Mouse (Mus musculus): Measurements from ENCODE around the gene Pnpla2. TPM values are rescaled to one million over a fixed set of nuclear protein-coding genes. Genes with fewer than 3 reads are reported as not detected.

The Pnpla2 gene
- polyA plus RNA-seq, 1 experiment from 2014 or later = 28.3 TPM

GRCm38 (mm10) chr7:141460391-141461113 lies 5.6 kb downstream of the Pnpla2 start, which contains the start of gene Cracr2b:
Cracr2b (plus strand) TSS chr7:141461094.
- Histone ChIP-seq H3K27me3 (ENCODE audit: insufficient read depth, poor library complexity, severe bottlenecking) (peaks cover 82% of the 10 kb centered on the region), H3K9me3 (no peaks in the 10 kb centered on the region), H3K4me1 (peaks cover 59% of the 10 kb centered on the region), H3K4me3 (peak within 1 kb of the TSS; percentile 67), H3K36me3 (peaks cover 25% of the 10 kb centered on the region), H3K27ac (peak within 1 kb of the TSS; percentile 85)
- no peak for DNase-seq (ENCODE audit: low spot score)
- WGBS = 67% methylated on average over 15 of the region's 15 CpGs

GRCm38 (mm10) chr7:141461521-141462332 lies 6.7 kb downstream of the Pnpla2 start:
- Histone ChIP-seq H3K36me3 (peaks cover 25% of the 10 kb centered on the region), H3K27me3 (ENCODE audit: insufficient read depth, poor library complexity, severe bottlenecking) (peaks cover 93% of the 10 kb centered on the region), H3K4me3 (peak overlapping the region; percentile 67), H3K9me3 (no peaks in the 10 kb centered on the region), H3K27ac (peak overlapping the region; percentile 85), H3K4me1 (peaks cover 58% of the 10 kb centered on the region)
- 2% methylated on average over 59 of the region's 59 CpGs for WGBS
- no peak for DNase-seq (ENCODE audit: low spot score)

GRCm38 (mm10) chr7:141462333-141462821 lies 7.4 kb downstream of the Pnpla2 start:
- peak overlapping the region; percentile 67 for H3K4me3 ChIP-seq
- peaks cover 91% of the 10 kb centered on the region for H3K27me3 ChIP-seq (ENCODE audit: insufficient read depth, poor library complexity, severe bottlenecking)
- DNase-seq (ENCODE audit: low spot score) = no peak
- WGBS = 10% methylated on average over 5 of the region's 5 CpGs
- peaks cover 58% of the 10 kb centered on the region for H3K4me1 ChIP-seq
- H3K27ac ChIP-seq = peak overlapping the region; percentile 85
- H3K9me3 ChIP-seq = no peaks in the 10 kb centered on the region
- H3K36me3 ChIP-seq = peaks cover 23% of the 10 kb centered on the region

GRCm38 (mm10) chr7:141463824-141464602 lies 9.0 kb downstream of the Pnpla2 start:
- H3K9me3 ChIP-seq = no peaks in the 10 kb centered on the region
- peaks cover 79% of the 10 kb centered on the region for H3K27me3 ChIP-seq (ENCODE audit: insufficient read depth, poor library complexity, severe bottlenecking)
- H3K36me3 ChIP-seq = peaks cover 8% of the 10 kb centered on the region
- H3K4me1 ChIP-seq = peaks cover 74% of the 10 kb centered on the region
- H3K4me3 ChIP-seq = peak overlapping the region; percentile 47
- DNase-seq (ENCODE audit: low spot score) = no peak
- WGBS = 14% methylated on average over 12 of the region's 12 CpGs
- H3K27ac ChIP-seq = peak overlapping the region; percentile 70

GRCm38 (mm10) chr7:141464603-141465201 lies 9.7 kb downstream of the Pnpla2 start:
- WGBS = 3% methylated on average over 38 of the region's 38 CpGs
- Histone ChIP-seq H3K27ac (peak overlapping the region; percentile 70), H3K36me3 (peaks cover 8% of the 10 kb centered on the region), H3K4me3 (peak overlapping the region; percentile 47), H3K9me3 (no peaks in the 10 kb centered on the region), H3K4me1 (peaks cover 81% of the 10 kb centered on the region), H3K27me3 (ENCODE audit: insufficient read depth, poor library complexity, severe bottlenecking) (peaks cover 72% of the 10 kb centered on the region)
- DNase-seq (ENCODE audit: low spot score) = no peak

GRCm38 (mm10) chr7:141465388-141466044 lies 10.5 kb downstream of the Pnpla2 start:
- Histone ChIP-seq H3K4me3 (peak overlapping the region; percentile 47), H3K4me1 (peaks cover 89% of the 10 kb centered on the region), H3K36me3 (peaks cover 15% of the 10 kb centered on the region), H3K27ac (peak overlapping the region; percentile 70), H3K9me3 (no peaks in the 10 kb centered on the region), H3K27me3 (ENCODE audit: insufficient read depth, poor library complexity, severe bottlenecking) (peaks cover 64% of the 10 kb centered on the region)
- no peak for DNase-seq (ENCODE audit: low spot score)
- WGBS = 34% methylated on average over 10 of the region's 10 CpGs

- Histone ChIP-seq H3K4me3 (no peak overlapping the region), H3K27me3 (ENCODE audit: insufficient read depth, poor library complexity, severe bottlenecking) (peaks cover 59% of the 10 kb centered on the region), H3K27ac (peak overlapping the region; percentile 70; the same call in 1 of the 2 replicates), H3K36me3 (peaks cover 20% of the 10 kb centered on the region), H3K9me3 (no peaks in the 10 kb centered on the region), H3K4me1 (peaks cover 85% of the 10 kb centered on the region)
- WGBS = 66% methylated on average over 7 of the region's 7 CpGs
- no peak for DNase-seq (ENCODE audit: low spot score)
These were observed 11.0 kb downstream of the Pnpla2 start for GRCm38 (mm10) chr7:141466045-141466394.

- Histone ChIP-seq H3K27me3 (ENCODE audit: insufficient read depth, poor library complexity, severe bottlenecking) (peaks cover 52% of the 10 kb centered on the region), H3K4me1 (peaks cover 79% of the 10 kb centered on the region), H3K27ac (peak overlapping the region; percentile 95), H3K36me3 (peaks cover 26% of the 10 kb centered on the region), H3K4me3 (peak overlapping the region; percentile 87), H3K9me3 (no peaks in the 10 kb centered on the region)
- WGBS = 62% methylated on average over 10 of the region's 10 CpGs
- DNase-seq (ENCODE audit: low spot score) = no peak
These were observed 11.7 kb downstream of the Pnpla2 start for GRCm38 (mm10) chr7:141466607-141467148.

GRCm38 (mm10) chr7:141467230-141468030 lies 12.4 kb downstream of the Pnpla2 start, which contains the start of gene Cd151:
Cd151 (plus strand) TSS chr7:141467392.
- H3K27me3 ChIP-seq (ENCODE audit: insufficient read depth, poor library complexity, severe bottlenecking) = peaks cover 44% of the 10 kb centered on the region
- H3K36me3 ChIP-seq = peaks cover 32% of the 10 kb centered on the region
- peak within 1 kb of the TSS; percentile 95 for H3K27ac ChIP-seq
- H3K4me1 ChIP-seq = peaks cover 72% of the 10 kb centered on the region
- WGBS = under 1% methylated on average over 52 of the region's 52 CpGs
- peak within 1 kb of the TSS; percentile 87 for H3K4me3 ChIP-seq
- H3K9me3 ChIP-seq = no peaks in the 10 kb centered on the region
- peak; percentile 95 for DNase-seq (ENCODE audit: low spot score)

- no peak for DNase-seq (ENCODE audit: low spot score)
- no peaks in the 10 kb centered on the region for H3K9me3 ChIP-seq
- peak overlapping the region; percentile 95 for H3K27ac ChIP-seq
- peak overlapping the region; percentile 87 for H3K4me3 ChIP-seq
- peaks cover 37% of the 10 kb centered on the region for H3K27me3 ChIP-seq (ENCODE audit: insufficient read depth, poor library complexity, severe bottlenecking)
- H3K4me1 ChIP-seq = peaks cover 71% of the 10 kb centered on the region
- peaks cover 37% of the 10 kb centered on the region for H3K36me3 ChIP-seq
- WGBS = 11% methylated on average over 5 of the region's 5 CpGs
These were observed 13.1 kb downstream of the Pnpla2 start for GRCm38 (mm10) chr7:141468164-141468521.

All from heart, embryonic 10.5 days (tissue).